Mouse (Mus musculus): ENCODE measurements at regions not wholly inside any gene's neighbourhood (a gene's known extent, or its start where the extent isn't known, plus 50 kb on each side); places are given as distances from the start of the nearest gene placed in this dataset.
A peak's percentile ranks its signal among the peaks of the same experiment; 100 is the strongest.
"Not testable (repeated sequence)": the region's sequence is repeated elsewhere in the genome, so short reads cannot be mapped to it uniquely, and the experiment has no call there.

DNA sequence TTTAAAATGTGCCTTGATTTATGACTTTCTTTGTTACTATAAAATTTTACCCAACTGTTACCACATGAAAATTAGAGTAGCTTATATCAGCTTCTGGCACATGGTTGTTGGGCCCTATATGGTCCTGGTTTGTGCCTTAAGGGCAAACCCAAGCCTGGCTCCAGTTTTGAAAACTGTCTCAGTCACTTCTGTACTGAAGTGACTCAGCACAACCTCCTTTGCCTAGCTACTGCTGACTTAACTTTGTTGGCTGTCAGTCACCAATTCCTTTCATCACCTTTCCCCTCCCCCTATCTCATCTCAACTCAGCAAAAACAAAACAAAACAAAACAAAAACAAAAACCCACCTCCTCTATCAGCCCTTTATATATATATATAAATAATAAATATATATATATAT is 251.0 kb upstream of the Myo3a start:
- no peak for DNase-seq (ENCODE audit: extremely low spot score in 1 of 2, low spot score in 1 of 2)

DNA sequence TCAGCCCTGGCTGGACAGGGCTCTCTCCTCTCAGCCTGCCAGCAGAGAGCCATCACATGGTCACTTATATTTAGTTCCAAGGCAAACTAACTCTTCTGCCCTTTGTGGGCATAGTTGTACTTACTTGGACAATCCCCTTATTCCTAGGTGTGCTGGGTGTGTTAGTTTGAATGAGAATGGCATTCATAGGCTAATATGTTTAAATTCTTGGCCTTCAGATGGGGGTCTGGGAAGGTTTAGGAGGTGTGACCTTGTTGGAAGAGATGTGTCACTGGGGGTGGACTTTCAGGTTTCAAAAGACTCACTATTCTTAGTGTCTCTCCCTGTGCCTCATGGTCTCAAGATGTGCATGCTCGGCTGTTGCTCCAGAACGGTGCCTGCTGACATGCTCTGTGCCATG is 250.5 kb upstream of the Myo3a start:
- DNase-seq (ENCODE audit: extremely low spot score in 1 of 2, low spot score in 1 of 2), result no peak

DNA sequence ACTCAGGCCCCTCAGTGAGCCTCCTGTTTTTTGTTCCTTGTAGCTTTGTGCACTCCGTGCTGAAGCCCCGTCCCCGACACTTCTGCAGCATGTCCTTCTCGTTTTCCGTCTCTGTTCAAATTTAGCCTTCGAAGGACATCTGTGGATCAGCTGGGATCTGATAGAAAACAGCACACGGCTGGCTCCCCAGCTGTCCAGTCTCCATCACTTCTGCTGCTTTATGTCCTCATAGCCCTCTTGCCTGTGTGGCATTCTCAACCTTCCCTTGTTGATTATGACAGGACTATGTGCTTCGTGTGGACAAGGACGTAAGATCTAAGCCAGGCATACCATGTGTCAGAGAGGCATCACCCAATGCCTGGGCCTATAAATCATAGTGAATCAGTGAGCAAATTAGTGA is 247.1 kb upstream of the Myo3a start:
- DNase-seq (ENCODE audit: extremely low spot score in 1 of 2, low spot score in 1 of 2), result no peak

DNA sequence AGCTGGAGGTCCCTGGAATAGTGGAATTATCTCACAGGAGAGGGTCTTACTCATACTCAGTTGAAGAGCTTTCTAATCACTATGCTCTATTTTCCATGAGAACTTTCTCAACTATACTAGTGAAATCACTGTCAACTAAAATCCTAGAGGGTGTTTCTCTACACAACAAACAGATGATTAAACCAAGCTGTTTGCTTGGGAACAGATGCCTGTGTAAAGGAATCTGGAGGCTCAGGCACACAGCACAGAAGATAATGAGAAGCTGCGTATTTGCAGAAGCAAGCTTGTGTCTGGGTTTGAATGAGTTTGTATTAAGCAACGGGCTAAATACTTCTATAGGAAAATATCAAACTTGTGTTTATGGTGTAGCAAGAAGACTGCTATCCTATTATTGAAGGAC is 202.9 kb upstream of the Myo3a start:
- no peak for DNase-seq (ENCODE audit: extremely low spot score in 1 of 2, low spot score in 1 of 2)

DNA sequence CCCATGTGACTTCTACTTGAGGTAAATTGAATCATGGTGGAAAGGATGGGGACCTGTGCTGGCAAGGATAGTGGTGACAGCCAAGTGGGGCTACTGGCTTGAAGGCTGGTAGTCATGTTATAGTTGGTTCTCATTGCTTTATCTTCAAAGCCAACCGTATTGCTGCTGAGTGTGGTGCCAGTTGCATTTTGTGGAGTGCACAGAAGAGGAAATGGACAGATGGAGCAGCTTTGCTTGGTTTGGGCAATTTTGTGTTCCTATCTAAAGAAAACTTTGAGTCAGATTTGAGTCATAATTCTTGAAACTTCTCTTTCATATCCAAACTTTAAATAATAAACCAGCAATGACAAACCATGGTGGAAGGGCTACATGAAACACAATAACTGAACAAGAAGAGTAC is 200.5 kb upstream of the Myo3a start:
- DNase-seq (ENCODE audit: extremely low spot score in 1 of 2, low spot score in 1 of 2), result peak in 1 of 2 experiments; percentile 26

DNA sequence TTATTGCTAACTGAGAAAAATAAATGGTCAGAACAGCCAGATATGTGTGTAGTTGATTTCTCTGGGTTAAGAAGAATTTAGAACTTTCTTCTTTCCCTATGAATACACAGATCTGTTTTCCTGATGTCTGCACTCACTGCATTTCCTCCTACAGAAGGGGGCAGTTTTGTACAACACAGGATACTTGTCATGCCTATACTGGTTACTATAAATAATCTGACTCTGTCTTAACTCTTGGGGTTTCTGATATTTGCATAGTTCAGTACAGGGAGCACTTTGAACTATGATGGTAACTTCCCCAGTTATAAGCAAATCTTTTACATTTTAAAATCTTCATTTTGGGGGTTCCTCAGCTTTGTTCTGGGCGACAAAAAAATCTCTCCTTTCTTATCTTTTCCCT is 198.7 kb upstream of the Myo3a start:
- no peak for DNase-seq (ENCODE audit: extremely low spot score in 1 of 2, low spot score in 1 of 2)

DNA sequence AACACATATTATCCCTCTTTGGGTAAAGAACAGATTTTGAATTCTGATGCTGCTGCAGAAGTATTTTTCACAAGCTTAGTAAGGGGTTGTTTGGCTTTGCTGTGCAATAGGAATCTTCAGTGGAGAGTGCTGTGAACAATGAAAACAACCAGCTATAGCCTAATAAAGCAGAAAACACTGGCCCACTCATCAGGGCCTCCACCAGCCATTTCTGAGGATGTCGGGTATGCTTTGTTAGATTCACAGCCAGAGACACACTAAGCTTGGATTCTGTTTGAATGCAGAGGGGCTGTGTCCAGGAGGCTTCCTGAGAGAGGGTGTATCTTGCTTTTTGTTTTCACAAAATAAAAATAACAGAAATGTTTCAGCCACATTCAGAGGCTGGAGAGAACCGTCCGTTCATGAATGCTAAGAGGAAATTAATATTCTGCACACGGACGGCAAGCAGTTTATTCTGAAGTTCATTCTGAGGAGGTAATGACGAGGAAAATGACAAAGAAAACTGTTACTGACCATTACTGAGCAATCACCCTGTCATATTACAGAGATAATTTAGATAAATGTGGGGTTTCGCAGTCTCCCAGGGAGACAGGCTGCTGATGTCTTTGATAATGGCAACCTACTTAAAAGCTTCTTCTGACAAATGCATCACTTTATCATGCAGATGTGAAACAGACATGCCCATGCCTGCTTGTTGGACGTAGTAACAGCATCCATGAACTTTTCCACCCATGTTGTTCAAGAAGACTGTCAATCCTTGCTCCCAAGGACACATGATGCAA is 198.1 kb upstream of the Myo3a start:
- DNase-seq (ENCODE audit: extremely low spot score in 1 of 2, low spot score in 1 of 2), result no peak

DNA sequence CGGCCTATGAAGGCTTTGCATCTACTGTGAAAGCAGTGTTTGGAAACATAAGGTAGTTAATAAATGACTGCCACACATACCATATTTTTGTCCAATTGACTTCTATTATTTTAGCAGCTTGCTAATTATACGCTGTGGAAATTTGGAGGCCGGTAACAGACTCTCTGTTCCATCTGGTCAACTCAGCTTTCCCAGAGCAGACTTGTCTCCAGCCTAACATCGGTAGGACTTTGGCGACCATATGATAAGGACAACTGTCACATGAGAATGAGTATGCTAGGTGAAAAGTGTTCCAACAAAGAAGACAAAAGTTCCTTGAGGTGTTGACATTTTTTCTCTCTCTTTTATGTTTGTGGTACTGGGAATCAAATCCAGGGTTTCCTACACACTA is 197.5 kb upstream of the Myo3a start:
- no peak for DNase-seq (ENCODE audit: extremely low spot score in 1 of 2, low spot score in 1 of 2)

DNA sequence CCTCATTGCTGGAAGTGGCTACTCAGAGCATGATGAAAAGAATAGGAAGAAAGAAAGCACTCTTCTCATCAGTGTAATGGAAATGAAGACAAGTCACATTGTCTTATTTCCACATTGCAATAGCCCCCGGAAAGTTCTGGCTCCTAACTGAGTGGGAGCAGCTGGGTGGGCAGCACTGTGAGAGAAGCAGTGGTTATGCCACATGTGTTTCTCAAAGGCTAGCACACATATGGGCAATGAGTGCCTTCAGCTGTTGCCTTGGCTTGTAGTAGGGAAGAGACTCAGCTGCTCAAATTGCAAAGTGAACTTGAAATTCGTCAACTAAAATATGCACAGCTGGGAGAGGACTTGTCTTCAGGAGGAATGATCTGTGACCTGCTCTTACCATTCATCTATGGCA is 190.5 kb upstream of the Myo3a start:
- DNase-seq (ENCODE audit: extremely low spot score in 1 of 2, low spot score in 1 of 2), result no peak

DNA sequence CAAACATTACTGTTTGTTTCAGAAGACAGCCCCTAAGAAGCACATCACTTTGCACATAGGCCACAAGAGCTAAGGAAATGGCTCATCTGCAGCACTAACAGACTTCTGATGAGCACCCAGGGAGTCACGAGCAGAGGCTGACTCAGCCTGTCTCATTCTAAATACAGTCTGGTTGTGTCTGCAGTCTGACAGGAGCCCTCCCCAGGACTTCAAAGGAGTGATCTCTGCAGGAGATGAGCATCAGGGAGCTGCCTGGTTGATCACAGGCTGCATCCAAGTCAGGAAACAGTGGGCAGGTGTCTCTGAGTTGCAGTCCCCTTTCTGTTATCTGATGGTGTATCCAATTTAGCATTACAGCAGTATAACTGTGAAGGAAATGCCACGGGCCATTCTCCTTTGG is 188.5 kb upstream of the Myo3a start:
- DNase-seq (ENCODE audit: extremely low spot score in 1 of 2, low spot score in 1 of 2), result peak; percentile 38 to 57

DNA sequence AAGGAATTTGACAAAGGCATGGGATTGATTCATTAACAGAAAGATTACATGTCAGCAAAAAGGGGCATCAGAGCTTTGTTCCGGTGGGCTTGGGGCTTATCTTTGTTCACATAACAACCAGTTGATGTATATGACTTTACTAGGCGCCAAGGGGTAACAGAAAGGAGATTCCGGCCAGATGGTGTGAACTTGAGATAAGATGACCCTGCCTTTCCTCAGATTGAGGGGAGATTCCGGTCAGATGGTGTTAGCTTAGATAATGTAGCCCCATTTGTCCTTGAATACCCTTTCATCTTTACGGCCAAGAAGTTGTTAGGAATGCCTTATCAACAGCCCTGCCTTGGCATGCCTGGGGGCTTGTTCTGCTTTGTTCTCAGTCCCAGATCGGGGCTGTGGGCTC is 183.4 kb upstream of the Myo3a start:
- DNase-seq (ENCODE audit: extremely low spot score in 1 of 2, low spot score in 1 of 2), result not testable (repeated sequence)

DNA sequence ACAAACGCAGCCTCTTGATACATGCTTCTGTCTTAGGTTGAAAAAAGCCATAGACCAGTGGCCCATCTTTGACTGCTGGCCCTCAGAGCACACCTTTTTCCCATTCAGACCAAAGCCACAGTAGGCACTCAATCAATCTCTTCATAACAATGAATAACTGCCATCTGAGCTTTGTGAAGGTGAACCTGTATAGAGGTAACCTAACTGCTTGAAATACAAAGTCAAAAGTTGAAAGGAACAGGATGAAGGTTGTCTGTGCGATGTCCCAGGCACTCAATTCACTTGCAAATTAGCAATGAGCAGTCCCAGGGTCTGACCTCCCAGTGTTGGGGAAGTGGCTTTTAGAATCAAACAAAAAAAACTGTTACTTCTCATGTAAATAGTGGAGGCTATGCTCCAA is 182.4 kb upstream of the Myo3a start:
- no peak for DNase-seq (ENCODE audit: extremely low spot score in 1 of 2, low spot score in 1 of 2)

DNA sequence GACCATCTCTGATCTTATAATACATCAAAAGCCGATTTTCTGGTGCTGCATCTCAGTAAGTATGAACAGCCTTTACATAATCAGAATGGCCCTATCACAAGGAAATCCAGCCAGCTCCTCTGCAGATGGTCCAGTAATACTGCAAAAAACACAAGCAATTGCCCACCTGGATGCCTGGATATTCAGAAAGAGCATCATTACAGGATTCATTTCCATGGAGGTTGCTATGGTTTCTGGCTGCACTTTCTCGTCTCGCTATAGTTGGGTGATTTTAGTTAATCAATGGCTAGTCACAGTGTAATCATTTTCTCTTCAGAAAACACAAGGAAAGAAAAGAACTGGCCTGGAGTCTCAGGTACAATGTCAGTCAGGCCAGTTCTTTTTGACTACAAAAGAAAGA is 179.8 kb upstream of the Myo3a start:
- no peak for DNase-seq (ENCODE audit: extremely low spot score in 1 of 2, low spot score in 1 of 2)

DNA sequence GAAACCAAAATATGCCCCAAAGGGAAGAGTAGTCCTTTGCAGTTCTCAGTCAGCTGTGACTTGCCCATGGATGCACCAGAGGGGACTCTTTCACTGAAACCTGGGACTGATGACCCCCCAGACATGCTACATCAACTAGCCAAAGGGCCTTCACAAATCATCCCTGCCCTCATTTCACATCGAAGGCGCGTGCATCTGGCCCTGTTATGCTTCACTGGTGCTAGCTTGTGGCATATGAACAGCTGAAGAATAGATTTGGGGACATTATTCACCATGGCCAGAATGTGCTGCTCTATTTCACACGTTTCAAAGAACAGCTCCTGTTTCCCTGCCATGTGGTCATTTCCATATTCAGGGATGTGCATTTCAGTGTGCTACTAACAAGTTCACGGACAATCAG is 160.8 kb upstream of the Myo3a start:
- no peak for DNase-seq (ENCODE audit: extremely low spot score in 1 of 2, low spot score in 1 of 2)

DNA sequence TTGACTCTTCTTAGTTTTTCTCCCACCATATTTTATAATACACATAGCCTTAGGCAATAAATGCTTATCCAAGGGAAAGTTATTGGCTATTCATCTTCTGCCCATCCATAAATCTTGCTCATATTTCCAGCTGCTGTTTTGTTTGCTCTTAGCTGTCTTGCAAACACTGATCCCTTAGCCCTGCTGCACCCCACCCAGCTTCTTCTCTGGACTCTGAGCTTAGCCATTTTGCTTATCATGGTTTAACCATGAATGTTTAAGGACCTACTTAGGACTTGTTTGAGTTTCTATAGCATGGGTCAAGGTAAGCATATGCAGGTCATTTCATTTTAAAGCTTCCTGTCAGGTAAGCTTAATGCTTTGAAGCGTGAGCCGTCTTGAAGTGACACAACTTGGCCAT is 130.5 kb upstream of the Myo3a start:
- DNase-seq (ENCODE audit: extremely low spot score in 1 of 2, low spot score in 1 of 2), result no peak

DNA sequence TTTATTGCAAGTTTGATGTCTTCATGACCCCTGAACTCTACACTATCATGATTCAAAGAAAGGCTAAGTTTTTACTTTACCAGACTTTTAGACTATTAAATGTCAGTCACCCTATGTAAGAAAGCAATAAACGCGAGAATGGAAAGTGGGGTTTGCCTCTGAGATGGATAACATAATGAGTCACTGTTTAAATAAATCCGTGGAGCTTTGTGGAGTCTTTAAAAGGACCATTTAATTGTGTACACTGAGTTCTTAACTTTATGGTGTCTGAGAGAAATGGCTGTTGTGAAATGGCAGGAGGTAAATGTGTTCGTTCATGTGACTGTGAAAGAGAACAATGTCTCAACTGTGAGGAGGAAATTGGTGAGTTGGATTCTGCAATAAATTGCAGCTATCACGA is 122.2 kb upstream of the Myo3a start:
- no peak for DNase-seq (ENCODE audit: extremely low spot score in 1 of 2, low spot score in 1 of 2)

DNA sequence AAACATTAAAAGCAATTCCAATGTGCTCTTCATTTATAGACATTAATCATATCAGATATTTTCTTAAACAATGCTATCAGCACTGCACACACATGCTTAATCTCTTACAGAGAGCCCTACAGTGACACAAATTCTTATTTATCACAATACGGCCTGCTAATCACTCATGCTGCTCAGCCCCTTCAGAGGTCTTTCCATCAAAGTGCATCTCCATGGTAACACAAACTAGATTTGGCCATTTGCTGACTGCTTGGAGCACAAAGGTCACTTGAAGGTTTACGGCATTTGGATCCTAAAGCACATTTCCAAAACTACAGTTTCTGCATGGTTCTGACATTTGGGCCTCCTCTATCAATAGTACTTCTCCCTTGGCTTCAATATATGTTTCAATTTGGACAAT is 77.6 kb upstream of the Myo3a start:
- DNase-seq (ENCODE audit: extremely low spot score in 1 of 2, low spot score in 1 of 2), result no peak

DNA sequence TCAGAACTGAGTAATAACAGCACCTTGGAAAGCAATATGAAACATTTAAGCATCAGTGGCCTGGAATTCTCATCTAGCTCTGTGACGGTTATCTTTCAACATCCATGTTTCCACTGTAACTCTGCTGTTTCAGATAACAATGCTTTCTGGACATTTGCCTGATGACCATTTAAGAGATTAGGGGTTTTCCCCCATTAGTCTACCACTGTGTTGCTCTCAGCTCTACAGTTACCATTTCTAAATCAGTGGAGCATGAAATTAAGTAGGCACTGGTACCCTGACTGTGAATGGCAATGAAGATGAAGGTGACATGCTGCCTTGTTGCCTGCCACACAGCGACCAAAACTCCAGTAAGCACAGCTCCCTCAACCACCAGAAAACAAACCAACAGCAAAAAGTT is 70.7 kb upstream of the Myo3a start:
- DNase-seq (ENCODE audit: extremely low spot score in 1 of 2, low spot score in 1 of 2), result no peak

DNA sequence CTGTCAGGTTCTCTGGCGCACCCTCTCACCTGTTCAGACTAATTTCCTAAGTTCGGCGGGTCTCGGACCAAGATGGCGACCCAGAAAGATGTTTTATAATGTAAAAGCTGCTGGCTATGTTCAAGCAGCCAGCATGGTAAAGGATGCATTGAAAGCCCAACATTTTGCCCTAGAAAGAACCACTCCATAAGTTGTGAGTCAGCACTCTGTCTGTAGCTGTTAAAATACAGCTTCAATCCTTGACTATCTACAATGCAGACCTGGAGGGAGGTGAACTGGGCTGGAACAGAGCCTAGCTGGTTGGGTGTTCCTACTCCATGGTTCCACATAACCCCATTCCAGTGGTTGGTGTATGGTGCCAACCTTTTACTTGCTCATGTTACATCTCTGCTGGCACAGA is 61.9 kb upstream of the Myo3a start:
- no peak for DNase-seq (ENCODE audit: extremely low spot score in 1 of 2, low spot score in 1 of 2)

DNA sequence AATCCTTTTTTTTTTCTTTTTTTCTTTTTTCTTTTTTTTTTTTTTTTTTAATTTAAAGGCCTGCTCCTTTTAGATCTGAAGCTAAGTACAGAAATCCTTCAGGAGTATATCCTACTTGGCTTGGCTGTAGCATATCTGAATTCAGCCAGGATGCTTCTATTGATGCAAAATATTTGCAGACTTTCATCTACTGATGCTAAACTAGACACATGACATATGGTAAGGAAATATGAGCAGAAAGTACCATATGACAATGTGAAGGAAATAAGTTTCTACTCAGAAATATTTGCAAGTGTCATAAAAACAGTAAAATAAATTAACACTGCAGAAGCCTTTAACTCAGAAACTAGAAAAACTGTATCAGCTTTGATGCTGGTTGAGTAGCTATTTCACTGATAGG is 61.4 kb upstream of the Myo3a start:
- DNase-seq (ENCODE audit: extremely low spot score in 1 of 2, low spot score in 1 of 2), result no peak

Data from frontal cortex, adult 2 months (tissue).